Mouse (Mus musculus) forebrain, embryonic 10.5 days (tissue): Measurements from ENCODE around the gene Etaa1. TPM values are rescaled to one million over a fixed set of nuclear protein-coding genes. Genes with fewer than 3 reads are reported as not detected.
"Not testable (repeated sequence)": the region's sequence is repeated elsewhere in the genome, so short reads cannot be mapped to it uniquely, and the experiment has no call there.

Source experiments
- DNase-seq: peaks from one replicate; pipeline ENCODE4 v3.0.0-alpha.2; 2017; ENCODE audit warnings: low spot score; ENCODE audit errors: extremely low spot score
- H3K27ac ChIP-seq: fragments of 300-500 bp; sonication (generic); 2 replicates; pipeline ENCODE4 v1.5.1; 2016; ENCODE audit warnings: mild to moderate bottlenecking
- H3K27me3 ChIP-seq: fragments of 300-500 bp; sonication (generic); 2 replicates; pipeline ENCODE4 v1.6.1; 2016; ENCODE audit warnings: mild to moderate bottlenecking; ENCODE audit not compliant: poor library complexity, severe bottlenecking
- H3K36me3 ChIP-seq: fragments of 300-500 bp; sonication (generic); replicated peaks from 2 replicates; pipeline ENCODE4 v1.6.1; 2016; ENCODE audit warnings: mild to moderate bottlenecking, moderate library complexity
- H3K4me1 ChIP-seq: fragments of 300-500 bp; sonication (generic); 2 replicates; pipeline ENCODE4 v1.6.1; 2016
- H3K4me3 ChIP-seq: fragments of 300-500 bp; sonication (generic); 2 replicates; pipeline ENCODE4 v1.5.1; 2016; ENCODE audit warnings: mild to moderate bottlenecking, moderate library complexity
- H3K9me3 ChIP-seq: fragments of 300-500 bp; sonication (generic); 2 replicates; pipeline ENCODE4 v1.6.1; 2016; ENCODE audit warnings: mild to moderate bottlenecking, moderate library complexity
- WGBS: fragments of 180-500 bp; shearing (Covaris S2); methylation state at CpG from one replicate; pipeline ENCODE4 v1.1.7; 2016; 5-methylcytosine and 5-hydroxymethylcytosine counted together
- polyA plus RNA-seq: library from polyadenylated mRNA; unstranded; fragments of >200 nt; fragmentation: Nextera tagmentation; extraction: Ambion mirVana; gene quantifications from 2 replicates; pipeline ENCODE4 v1.2.1, GENCODE M21; 2016

The Etaa1 gene
- polyA plus RNA-seq, 1 experiment from 2014 or later = 14.9 TPM

GRCm38 (mm10) chr11:17900996-17901395, 52.7 kb downstream of the Etaa1 start:
- H3K27ac ChIP-seq, H3K27me3 ChIP-seq, H3K36me3 ChIP-seq, H3K4me3 ChIP-seq, H3K9me3 ChIP-seq, DNase-seq, H3K4me1 ChIP-seq: not testable (repeated sequence)
- WGBS = 90% methylated on average over 4 of the region's 4 CpGs
